Mouse (Mus musculus) c-Kit-positive CD71-positive TER-119-positive erythroid progenitor cells, embryonic 14.5 days (primary cell): ENCODE measurements around the gene Pcx.

Source experiments
- DNase-seq: peaks from one replicate; pipeline ENCODE4 v3.0.0-alpha.2; 2013; ENCODE audit warnings: low spot score

Pcx gene

DNA sequence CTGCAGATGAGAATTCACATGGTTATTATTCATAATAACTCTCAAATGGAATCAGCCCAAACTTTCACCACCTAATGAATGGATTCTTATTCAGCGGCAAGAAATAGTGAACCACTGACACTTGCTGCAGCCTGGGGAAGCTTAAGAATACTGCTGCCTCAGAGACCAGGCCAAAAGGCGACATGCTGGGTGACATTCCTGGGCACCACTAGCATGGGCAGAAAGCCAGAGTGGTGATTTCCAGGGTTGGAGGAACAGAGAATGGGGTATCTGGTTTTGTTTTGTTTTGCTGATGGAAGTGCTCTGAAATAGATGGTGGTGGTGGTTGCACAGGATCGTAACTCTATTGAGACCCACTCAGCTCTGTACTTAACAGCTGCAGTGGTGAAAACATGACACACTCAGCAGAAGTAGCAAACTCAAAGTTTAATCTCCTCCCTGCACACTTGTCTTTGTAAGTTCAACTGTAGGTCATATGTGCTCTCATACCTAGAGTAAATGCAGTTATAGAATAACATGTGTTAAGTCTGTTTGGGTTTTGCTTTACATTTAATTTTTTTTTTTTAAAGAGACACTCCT, 38.1 kb downstream of the Pcx start:
- DNase-seq, result no peak

DNA sequence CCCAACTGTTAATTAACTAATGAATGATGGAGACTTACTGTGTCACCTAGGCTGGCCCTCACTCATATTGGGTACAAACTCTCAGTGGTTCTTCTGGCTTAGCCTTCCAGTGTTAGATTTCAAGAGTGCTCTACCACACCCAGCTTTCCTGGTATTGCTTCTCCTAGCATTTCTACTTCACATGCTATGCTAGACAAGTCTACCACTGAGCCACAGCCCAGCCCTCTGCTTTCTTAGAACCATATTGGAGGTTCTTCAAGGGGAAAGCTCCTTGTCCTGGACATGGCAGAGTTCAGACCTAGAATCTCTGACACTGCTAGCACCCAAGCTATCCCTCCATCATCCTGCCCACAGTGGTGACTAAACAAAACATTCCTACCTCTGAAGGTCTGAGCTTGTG, 44.0 kb downstream of the Pcx start:
- DNase-seq, result peak; percentile 73

DNA sequence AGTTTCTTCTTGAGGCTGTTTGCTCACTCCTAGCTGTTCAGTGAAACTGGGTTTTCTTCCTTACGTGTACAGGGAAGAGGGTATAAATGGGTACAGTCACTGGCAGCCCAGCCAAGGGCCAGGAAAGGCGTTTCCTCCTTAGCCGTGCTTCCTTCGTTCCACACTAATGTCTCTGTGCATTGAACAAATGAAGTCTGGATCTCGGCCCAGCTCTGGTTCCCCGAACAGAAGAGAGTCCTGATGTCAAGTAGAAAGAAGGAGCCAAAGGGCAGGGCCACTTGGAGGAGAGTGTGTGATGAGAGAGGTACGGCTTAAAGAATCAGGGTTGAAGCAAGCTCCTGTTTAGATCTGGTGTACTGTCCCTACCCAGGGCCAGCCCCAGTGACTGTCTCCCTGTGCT, 44.8 kb downstream of the Pcx start:
- no peak for DNase-seq

GRCm38 (mm10) chr19:4556787-4557186, 46.5 kb downstream of the Pcx start:
- DNase-seq, result no peak

- no peak for DNase-seq
These were observed 47.7 kb downstream of the Pcx start for GRCm38 (mm10) chr19:4557796-4558569.

GRCm38 (mm10) chr19:4558570-4558955, 48.3 kb downstream of the Pcx start:
- peak; percentile 94 for DNase-seq

GRCm38 (mm10) chr19:4559011-4559410, 48.7 kb downstream of the Pcx start:
- DNase-seq, result no peak

DNA sequence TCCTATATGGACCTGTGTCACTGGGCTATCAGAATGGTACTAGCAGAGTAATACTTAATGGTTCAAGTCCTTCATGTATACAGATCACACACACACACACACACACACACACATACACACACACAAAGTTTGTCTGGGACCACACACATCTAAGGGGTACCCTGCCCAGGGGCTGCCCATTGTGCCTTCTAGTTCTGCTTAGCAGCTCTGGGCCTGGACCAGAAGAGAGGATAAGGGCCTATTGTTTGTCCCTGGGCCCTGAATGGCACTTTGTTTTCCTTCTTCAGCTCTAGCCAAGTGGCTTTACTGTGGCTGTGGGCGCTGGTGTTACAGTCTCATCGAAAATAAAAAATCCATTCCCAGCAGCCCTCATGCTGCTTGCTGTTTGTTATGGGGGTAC, 49.3 kb downstream of the Pcx start:
- no peak for DNase-seq

DNA sequence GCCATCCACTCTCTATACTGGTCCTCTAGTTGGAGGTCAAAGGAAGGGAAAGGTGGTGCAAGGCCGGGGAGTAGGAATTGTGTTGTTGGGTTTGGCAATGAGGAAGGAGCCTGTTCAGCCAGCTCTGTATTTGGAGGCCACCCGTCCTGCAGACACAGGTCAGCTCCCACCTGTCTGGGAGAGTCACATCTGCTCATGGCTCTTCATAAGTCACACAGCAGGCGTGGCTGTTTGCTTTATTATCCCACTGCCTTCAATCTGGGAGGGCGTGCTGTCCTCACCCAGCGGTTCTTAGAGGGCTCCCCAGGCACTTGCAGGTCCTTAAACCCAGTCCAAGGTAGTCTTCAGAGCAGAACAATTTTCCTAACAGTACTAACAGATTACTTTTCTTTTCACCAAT, 49.9 kb downstream of the Pcx start:
- no peak for DNase-seq

- no peak for DNase-seq
These were observed 55.4 kb downstream of the Pcx start for GRCm38 (mm10) chr19:4565678-4566077.

- peak; percentile 55 for DNase-seq
These were observed 56.6 kb downstream of the Pcx start for GRCm38 (mm10) chr19:4566880-4567279.

DNA sequence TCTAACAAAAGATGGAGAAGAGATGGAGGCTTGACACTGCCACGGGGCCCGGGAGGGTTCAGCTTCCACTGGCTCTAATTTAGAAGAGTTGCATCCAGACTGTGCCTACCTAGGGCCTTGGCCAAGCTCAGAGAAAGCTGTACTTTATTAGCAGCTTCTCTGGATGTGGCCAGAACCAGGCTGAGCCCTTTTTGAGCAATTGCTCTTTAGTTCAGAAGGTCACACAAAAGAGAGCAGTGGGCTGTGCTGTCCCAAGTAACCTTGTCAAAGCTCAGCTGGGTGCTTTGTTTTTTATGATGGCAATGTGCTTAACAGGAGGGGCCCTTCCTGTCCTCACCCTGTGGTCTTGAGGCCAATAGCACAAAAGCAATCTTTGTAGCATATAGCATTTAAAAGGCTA, 57.4 kb downstream of the Pcx start:
- DNase-seq, result no peak

GRCm38 (mm10) chr19:4568832-4569231, 58.6 kb downstream of the Pcx start:
- peak; percentile 79 for DNase-seq

- DNase-seq, result no peak
These were observed 59.3 kb downstream of the Pcx start for GRCm38 (mm10) chr19:4569356-4570236.

GRCm38 (mm10) chr19:4570237-4570613, 60.0 kb downstream of the Pcx start:
- no peak for DNase-seq

DNA sequence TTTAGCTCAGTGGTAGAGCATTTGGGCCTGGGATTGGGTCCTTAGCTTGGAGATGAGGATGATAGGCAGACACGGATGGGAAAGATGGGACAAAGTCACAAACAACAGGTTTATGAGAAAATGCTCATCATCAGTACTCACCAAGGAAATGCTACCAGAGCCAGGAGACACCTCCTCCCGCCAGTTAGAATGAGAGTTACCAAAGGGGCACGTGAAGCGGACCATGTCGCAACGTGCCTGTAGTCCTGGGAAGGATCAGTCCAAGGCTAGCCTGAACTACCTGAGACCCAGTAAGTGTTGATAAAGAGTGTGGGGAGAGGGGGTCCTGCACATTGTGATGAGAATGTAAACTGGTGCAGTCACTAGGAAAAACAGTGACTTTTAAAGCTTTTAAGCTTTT, 60.5 kb downstream of the Pcx start:
- DNase-seq, result no peak

GRCm38 (mm10) chr19:4571658-4572057, 61.4 kb downstream of the Pcx start:
- DNase-seq, result no peak

- no peak for DNase-seq
These were observed 61.8 kb downstream of the Pcx start for GRCm38 (mm10) chr19:4572061-4572460.

DNA sequence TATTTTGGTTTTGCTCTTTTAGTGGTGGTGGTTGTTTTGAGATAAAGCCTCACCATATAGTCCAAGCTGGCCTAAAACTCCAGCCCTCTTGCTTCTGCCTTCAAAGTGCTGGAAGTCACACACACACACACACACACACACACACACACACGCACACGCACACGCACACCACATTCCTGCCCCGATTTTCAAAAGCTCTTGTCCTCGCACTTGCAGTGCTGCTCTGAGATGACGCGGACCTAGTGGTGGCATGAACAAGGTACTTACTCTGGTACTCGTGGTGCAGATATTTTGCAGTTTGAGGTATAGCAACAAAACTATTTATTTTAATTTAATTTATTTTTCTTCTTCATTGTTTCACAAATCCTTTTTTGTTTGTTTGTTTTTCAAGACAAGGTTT, 62.2 kb downstream of the Pcx start:
- DNase-seq, result no peak

GRCm38 (mm10) chr19:4573241-4573640, 63.0 kb downstream of the Pcx start:
- no peak for DNase-seq

GRCm38 (mm10) chr19:4578799-4579198, 68.5 kb downstream of the Pcx start:
- DNase-seq, result no peak

DNA sequence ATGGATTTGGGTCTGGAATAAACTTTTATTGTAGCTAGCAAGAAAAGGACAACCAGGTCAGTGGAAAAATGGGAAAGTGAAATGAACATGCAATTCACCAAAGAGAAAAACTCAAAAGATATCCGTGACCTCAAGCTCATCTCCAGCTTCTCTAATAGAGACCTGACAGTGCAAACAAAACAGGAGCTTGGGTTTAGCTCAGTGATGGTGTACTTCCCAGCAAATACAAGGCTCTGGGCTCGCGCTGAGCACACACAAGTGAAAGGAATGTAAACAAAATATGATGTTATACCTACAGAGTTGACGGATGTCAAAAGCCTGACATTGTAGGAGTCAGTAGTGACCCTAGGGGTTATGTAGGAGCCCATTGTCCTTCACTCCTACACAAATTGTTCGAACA, 69.0 kb downstream of the Pcx start:
- no peak for DNase-seq

DNA sequence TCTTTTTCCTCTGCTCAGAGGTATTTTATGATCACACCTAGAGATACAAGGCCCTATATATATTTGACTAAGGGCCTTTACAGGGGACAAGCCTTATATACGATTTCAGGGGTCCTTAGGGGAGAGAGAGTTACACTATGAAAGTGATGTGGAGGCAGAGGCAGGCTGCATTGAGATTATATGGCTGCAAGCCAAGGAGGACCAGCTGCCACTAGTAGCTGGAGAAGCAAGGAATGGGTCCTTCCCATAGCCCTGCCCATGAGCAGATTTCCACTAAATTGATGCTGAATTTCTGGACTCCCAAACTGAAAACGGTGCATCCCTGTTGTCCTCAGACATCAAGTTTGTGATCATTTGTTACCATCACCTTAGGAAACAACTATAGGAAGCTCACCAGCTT, 73.6 kb downstream of the Pcx start:
- no peak for DNase-seq
